Mouse (Mus musculus) layer of hippocampus, adult 18-20 months (tissue): ENCODE measurements at regions not wholly inside any gene's neighbourhood (a gene's known extent, or its start where the extent isn't known, plus 50 kb on each side); places are given as distances from the start of the nearest gene placed in this dataset.

Experiments used
- DNase-seq, 2 experiments: peaks; one replicate each; pipeline ENCODE4 v3.0.0; 2022; ENCODE audit warnings: low spot score in 2 of 2

GRCm38 (mm10) chr15:96774664-96775063, 75.1 kb upstream of the Slc38a2 start:
- DNase-seq, result no peak

GRCm38 (mm10) chr15:96773656-96774055, 74.1 kb upstream of the Slc38a2 start:
- no peak for DNase-seq

- DNase-seq, result no peak
Measured at GRCm38 (mm10) chr15:96772701-96773100, 73.2 kb upstream of the Slc38a2 start.

GRCm38 (mm10) chr15:96770786-96771185, 71.3 kb upstream of the Slc38a2 start:
- no peak for DNase-seq

GRCm38 (mm10) chr15:96770299-96770698, 70.8 kb upstream of the Slc38a2 start:
- DNase-seq, result no peak

GRCm38 (mm10) chr15:96769751-96770150, 70.2 kb upstream of the Slc38a2 start:
- DNase-seq, result no peak

- DNase-seq, result no peak
Measured at GRCm38 (mm10) chr15:96768301-96768993, 68.9 kb upstream of the Slc38a2 start.

GRCm38 (mm10) chr15:96767188-96767587, 67.7 kb upstream of the Slc38a2 start:
- no peak for DNase-seq

GRCm38 (mm10) chr15:96766238-96766637, 66.7 kb upstream of the Slc38a2 start:
- no peak for DNase-seq

- no peak for DNase-seq
Measured at GRCm38 (mm10) chr15:96763611-96764010, 64.1 kb upstream of the Slc38a2 start.

GRCm38 (mm10) chr15:96759078-96759995, 59.8 kb upstream of the Slc38a2 start:
- no peak for DNase-seq

GRCm38 (mm10) chr15:96757446-96758198, 58.1 kb upstream of the Slc38a2 start:
- no peak for DNase-seq

- no peak for DNase-seq
Measured at GRCm38 (mm10) chr15:96756456-96756855, 56.9 kb upstream of the Slc38a2 start.

GRCm38 (mm10) chr15:96755951-96756350, 56.4 kb upstream of the Slc38a2 start:
- no peak for DNase-seq

- DNase-seq, result no peak
Measured at GRCm38 (mm10) chr15:96755322-96755942, 55.9 kb upstream of the Slc38a2 start.

- DNase-seq, result no peak
Measured at GRCm38 (mm10) chr15:96754079-96754478, 54.5 kb upstream of the Slc38a2 start.

- no peak for DNase-seq
Measured at GRCm38 (mm10) chr15:96752719-96753118, 53.2 kb upstream of the Slc38a2 start.

GRCm38 (mm10) chr15:96752062-96752358, 52.5 kb upstream of the Slc38a2 start:
- DNase-seq, result no peak

GRCm38 (mm10) chr15:96751243-96752061, 51.9 kb upstream of the Slc38a2 start:
- DNase-seq, result no peak

- DNase-seq, result no peak
Measured at GRCm38 (mm10) chr15:96749534-96750256, 50.2 kb upstream of the Slc38a2 start.
